Mouse (Mus musculus): ENCODE data around the gene Irf7. TPM values are rescaled to one million over a fixed set of nuclear protein-coding genes. Genes with fewer than 3 reads are reported as not detected.
A peak's percentile ranks its signal among the peaks of the same experiment; 100 is the strongest.

Gene Irf7
- 37.9 and 60.3 TPM in 2 replicates for polyA plus RNA-seq (2011; ENCODE audit: insufficient read depth, insufficient read length, low replicate concordance, missing spikeins)

- TF ChIP-seq CTCF (IDR thresholded peaks at IDR 0.05; ENCODE audit: control insufficient read depth, insufficient read depth, low read length) (no peak), POLR2A (IDR thresholded peaks at IDR 0.05; ENCODE audit: borderline replicate concordance, control insufficient read depth, low read depth, low read length) (peak; percentile 81; the same call in 1 of the 2 replicates)
- Histone ChIP-seq H3K4me1 (ENCODE audit: control insufficient read depth, insufficient read depth, low read length) (peaks cover 6% of the 10 kb centered on the region), H3K27ac (ENCODE audit: control insufficient read depth, insufficient read depth, low read depth, low read length, poor library complexity) (peak within 1 kb of the TSS; percentile 83), H3K4me3 (replicated peaks; ENCODE audit: control insufficient read depth, low read depth, low read length) (peak within 1 kb of the TSS; percentile 81)
- WGBS: under 1% methylated on average over 25 of the region's 25 CpGs
These were observed at the start of gene Irf7 for GRCm38 (mm10) chr7:141265739-141266561. Gene Irf7, minus strand, starts transcription at chr7:141266481.

- no peak for TF ChIP-seq POLR2A (IDR thresholded peaks at IDR 0.05; ENCODE audit: borderline replicate concordance, control insufficient read depth, low read depth, low read length)
- TF ChIP-seq CTCF (IDR thresholded peaks at IDR 0.05; ENCODE audit: control insufficient read depth, insufficient read depth, low read length): peak; percentile 74
- H3K4me3 ChIP-seq (replicated peaks; ENCODE audit: control insufficient read depth, low read depth, low read length): no peak overlapping the region
- H3K4me1 ChIP-seq (ENCODE audit: control insufficient read depth, insufficient read depth, low read length): no peaks in the 10 kb centered on the region
- no peak overlapping the region for H3K27ac ChIP-seq (ENCODE audit: control insufficient read depth, insufficient read depth, low read depth, low read length, poor library complexity)
- WGBS: 60% methylated on average over 5 of the region's 5 CpGs
These were observed 49.7 kb upstream of the Irf7 start for GRCm38 (mm10) chr7:141315974-141316373.

- no peak overlapping the region for H3K27ac ChIP-seq (ENCODE audit: control insufficient read depth, insufficient read depth, low read depth, low read length, poor library complexity)
- WGBS: 77% methylated on average over 8 of the region's 8 CpGs
- TF ChIP-seq CTCF (IDR thresholded peaks at IDR 0.05; ENCODE audit: control insufficient read depth, insufficient read depth, low read length): no peak
- no peak for TF ChIP-seq POLR2A (IDR thresholded peaks at IDR 0.05; ENCODE audit: borderline replicate concordance, control insufficient read depth, low read depth, low read length)
These were observed 48.8 kb upstream of the Irf7 start for GRCm38 (mm10) chr7:141315076-141315475.

GRCm38 (mm10) chr7:141314416-141314815 is 48.1 kb upstream of the Irf7 start:
- Histone ChIP-seq H3K4me1 (ENCODE audit: control insufficient read depth, insufficient read depth, low read length) (no peaks in the 10 kb centered on the region), H3K4me3 (replicated peaks; ENCODE audit: control insufficient read depth, low read depth, low read length) (no peak overlapping the region), H3K27ac (ENCODE audit: control insufficient read depth, insufficient read depth, low read depth, low read length, poor library complexity) (no peak overlapping the region)
- no peak for TF ChIP-seq POLR2A (IDR thresholded peaks at IDR 0.05; ENCODE audit: borderline replicate concordance, control insufficient read depth, low read depth, low read length)
- TF ChIP-seq CTCF (IDR thresholded peaks at IDR 0.05; ENCODE audit: control insufficient read depth, insufficient read depth, low read length): no peak
- 90% methylated on average over 2 of the region's 2 CpGs for WGBS

More at GRCm38 (mm10) chr7:141315076-141315475, 48.8 kb upstream of the Irf7 start:
- H3K4me1 ChIP-seq (ENCODE audit: control insufficient read depth, insufficient read depth, low read length): no peaks in the 10 kb centered on the region
- no peak overlapping the region for H3K4me3 ChIP-seq (replicated peaks; ENCODE audit: control insufficient read depth, low read depth, low read length)

- 90% methylated on average over 4 of the region's 4 CpGs for WGBS
- peaks cover 3% of the 10 kb centered on the region for H3K4me1 ChIP-seq (ENCODE audit: control insufficient read depth, insufficient read depth, low read length)
- TF ChIP-seq CTCF (IDR thresholded peaks at IDR 0.05; ENCODE audit: control insufficient read depth, insufficient read depth, low read length): no peak
- no peak for TF ChIP-seq POLR2A (IDR thresholded peaks at IDR 0.05; ENCODE audit: borderline replicate concordance, control insufficient read depth, low read depth, low read length)
- H3K27ac ChIP-seq (ENCODE audit: control insufficient read depth, insufficient read depth, low read depth, low read length, poor library complexity): no peak overlapping the region
- H3K4me3 ChIP-seq (replicated peaks; ENCODE audit: control insufficient read depth, low read depth, low read length): no peak overlapping the region
These were observed 38.3 kb upstream of the Irf7 start for GRCm38 (mm10) chr7:141304537-141304936.

GRCm38 (mm10) chr7:141302702-141303268 is 36.5 kb upstream of the Irf7 start:
- H3K27ac ChIP-seq (ENCODE audit: control insufficient read depth, insufficient read depth, low read depth, low read length, poor library complexity): peak overlapping the region; percentile 34
- no peak for TF ChIP-seq CTCF (IDR thresholded peaks at IDR 0.05; ENCODE audit: control insufficient read depth, insufficient read depth, low read length)
- H3K4me3 ChIP-seq (replicated peaks; ENCODE audit: control insufficient read depth, low read depth, low read length): no peak overlapping the region
- WGBS: 50% methylated on average over 1 of the region's 1 CpGs
- peaks cover 3% of the 10 kb centered on the region for H3K4me1 ChIP-seq (ENCODE audit: control insufficient read depth, insufficient read depth, low read length)

- Histone ChIP-seq H3K4me1 (ENCODE audit: control insufficient read depth, insufficient read depth, low read length) (peaks cover 3% of the 10 kb centered on the region), H3K27ac (ENCODE audit: control insufficient read depth, insufficient read depth, low read depth, low read length, poor library complexity) (no peak overlapping the region), H3K4me3 (replicated peaks; ENCODE audit: control insufficient read depth, low read depth, low read length) (no peak overlapping the region)
- TF ChIP-seq CTCF (IDR thresholded peaks at IDR 0.05; ENCODE audit: control insufficient read depth, insufficient read depth, low read length) (no peak), POLR2A (IDR thresholded peaks at IDR 0.05; ENCODE audit: borderline replicate concordance, control insufficient read depth, low read depth, low read length) (no peak)
- whole genome bisulfite sequencing: 96% methylated on average over 9 of the region's 9 CpGs
These were observed 35.1 kb upstream of the Irf7 start for GRCm38 (mm10) chr7:141301386-141301785.

GRCm38 (mm10) chr7:141299175-141299574 is 32.9 kb upstream of the Irf7 start:
- no peak overlapping the region for H3K27ac ChIP-seq (ENCODE audit: control insufficient read depth, insufficient read depth, low read depth, low read length, poor library complexity)
- 88% methylated on average over 8 of the region's 8 CpGs for WGBS
- TF ChIP-seq CTCF (IDR thresholded peaks at IDR 0.05; ENCODE audit: control insufficient read depth, insufficient read depth, low read length) (no peak), POLR2A (IDR thresholded peaks at IDR 0.05; ENCODE audit: borderline replicate concordance, control insufficient read depth, low read depth, low read length) (no peak)
- H3K4me1 ChIP-seq (ENCODE audit: control insufficient read depth, insufficient read depth, low read length): peaks cover 3% of the 10 kb centered on the region
- no peak overlapping the region for H3K4me3 ChIP-seq (replicated peaks; ENCODE audit: control insufficient read depth, low read depth, low read length)

Measured in bone marrow, adult 2 months (tissue).